ENCODE assay signal across 26 mouse cellular contexts in the genomic region with DNA sequence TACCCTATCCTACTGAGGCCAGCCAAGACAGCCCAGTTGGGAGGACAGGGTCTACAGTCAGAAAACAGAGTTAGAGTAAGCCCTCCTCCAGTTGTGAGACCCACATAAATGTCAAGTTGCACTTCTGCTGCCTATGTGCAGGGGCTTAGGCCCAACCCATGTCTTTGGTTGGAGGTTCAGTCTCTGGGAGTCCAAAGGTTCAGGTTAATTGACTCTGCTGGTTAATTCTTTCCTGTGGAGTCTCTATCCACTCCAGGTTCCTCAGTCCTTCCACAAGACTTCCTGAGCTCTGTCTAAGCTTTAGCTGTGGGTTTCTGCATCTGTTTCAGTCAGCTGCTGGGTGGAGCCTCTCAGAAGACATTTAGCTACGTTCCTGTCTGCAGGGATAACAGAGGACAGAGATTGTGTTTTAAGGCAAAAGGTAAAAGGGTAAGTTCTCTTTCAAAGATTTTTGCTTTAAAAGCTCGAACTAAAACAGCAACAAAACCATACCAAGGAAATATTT. TPM values are rescaled to one million over a fixed set of nuclear protein-coding genes. Genes with fewer than 3 reads are reported as not detected.
DNase-seq lines count a peak whose midpoint lies in the region; ATAC-seq and TF ChIP-seq lines count a peak whose summit lies in the region.
"Had no signal": no experiment of that assay in that cellular context is flagged by ENCODE, and none has a peak within 500 bp of the region (broad histone marks: within the 10 kb centered on the region; RNA-seq: fewer than 3 reads in every experiment).

No protein-coding gene starts in this region.

- no peak overlapping the region for H3K9ac ChIP-seq in kidney, embryonic 14.5 days (ENCODE audit: low read depth, low read length)
- H3K9ac ChIP-seq in kidney, postnatal 0 days (ENCODE audit: low read depth, low read length) = no peak overlapping the region
- H3K9ac ChIP-seq in intestine, postnatal 0 days (ENCODE audit: low read depth, low read length) = no peak overlapping the region
- H3K9ac ChIP-seq: embryonic facial prominence, embryonic 12.5 days; embryonic facial prominence, embryonic 15.5 days; forebrain, postnatal 0 days; heart, embryonic 12.5 days; heart, embryonic 15.5 days; hindbrain, embryonic 13.5 days had no signal

- no peaks in the 10 kb centered on the region for H3K27me3 ChIP-seq in kidney, embryonic 14.5 days (ENCODE audit: control insufficient read depth, insufficient read depth, low read length)
- H3K27me3 ChIP-seq in kidney, postnatal 0 days (ENCODE audit: insufficient read depth, low read length) = no peaks in the 10 kb centered on the region
- H3K27me3 ChIP-seq in intestine, postnatal 0 days (replicated peaks; ENCODE audit: control insufficient read depth, insufficient read depth, low read length) = no peaks in the 10 kb centered on the region
- H3K27me3 ChIP-seq: embryonic facial prominence, embryonic 12.5 days; embryonic facial prominence, embryonic 15.5 days; heart, embryonic 12.5 days; heart, embryonic 15.5 days; hindbrain, embryonic 13.5 days had no signal

- H3K4me2 ChIP-seq in kidney, embryonic 14.5 days (replicated peaks; ENCODE audit: low read depth, low read length) = no peak overlapping the region
- H3K4me2 ChIP-seq in kidney, postnatal 0 days (ENCODE audit: low read length) = no peak overlapping the region
- no peak overlapping the region for H3K4me2 ChIP-seq in intestine, postnatal 0 days (replicated peaks; ENCODE audit: low read depth)
- H3K4me2 ChIP-seq: embryonic facial prominence, embryonic 12.5 days; embryonic facial prominence, embryonic 15.5 days; heart, embryonic 12.5 days; heart, embryonic 15.5 days; hindbrain, embryonic 13.5 days had no signal

- DNase-seq in kidney, postnatal 10 days = no peak
- peak; percentile 66 for DNase-seq in kidney, postnatal 0 days (ENCODE audit: low spot score)
- no peak for DNase-seq in kidney, adult 11 months
- no peak for DNase-seq in right cerebral cortex, postnatal 14 days
- DNase-seq: adrenal gland, adult 2 months; adrenal gland, postnatal 14 days; cerebellum, adult 11 months; cerebellum, adult 2 months; cerebellum, adult 9-11 months; cerebellum, postnatal 25 days; forebrain, postnatal 0 days; gastrocnemius, adult 2 months; gastrocnemius, postnatal 25 days; heart, adult 18-20 months; heart, postnatal 10 days; heart, postnatal 36 days had no signal

- H3K36me3 ChIP-seq in kidney, embryonic 14.5 days (ENCODE audit: control insufficient read depth, insufficient read depth, low read length) = no peaks in the 10 kb centered on the region
- H3K36me3 ChIP-seq in kidney, postnatal 0 days (ENCODE audit: insufficient read depth, low read length) = no peaks in the 10 kb centered on the region
- no peaks in the 10 kb centered on the region for H3K36me3 ChIP-seq in intestine, postnatal 0 days (ENCODE audit: control insufficient read depth, insufficient read depth)
- H3K36me3 ChIP-seq: embryonic facial prominence, embryonic 12.5 days; embryonic facial prominence, embryonic 15.5 days; heart, embryonic 12.5 days; heart, embryonic 15.5 days; hindbrain, embryonic 10.5 days; hindbrain, embryonic 13.5 days had no signal

- ATAC-seq in kidney, embryonic 14.5 days (ENCODE audit: low FRiP score, low TSS enrichment) = peak; percentile 47; the same call in 1 of the 2 replicates
- ATAC-seq in kidney, postnatal 0 days (replicated peaks; ENCODE audit: low FRiP score, low read depth) = no peak
- peak; percentile 64; the same call in 1 of the 2 replicates for ATAC-seq in intestine, postnatal 0 days
- ATAC-seq: CD4-positive, CD25-positive, alpha-beta regulatory T cell, adult 4 months; forebrain, embryonic 14.5 days; forebrain, postnatal 0 days had no signal

- no peak for TF ChIP-seq CTCF in kidney, postnatal 0 days (IDR thresholded peaks at IDR 0.05; ENCODE audit: low read depth)
- TF ChIP-seq CTCF in intestine, postnatal 0 days (IDR thresholded peaks at IDR 0.05; ENCODE audit: low read depth) = no peak

- H3K4me3 ChIP-seq in kidney, embryonic 14.5 days (ENCODE audit: low read length) = no peak overlapping the region
- H3K4me3 ChIP-seq in kidney, postnatal 0 days (replicated peaks; ENCODE audit: low read depth, low read length) = no peak overlapping the region
- no peak overlapping the region for H3K4me3 ChIP-seq in intestine, postnatal 0 days (ENCODE audit: low read depth, low read length)
- H3K4me3 ChIP-seq: embryonic facial prominence, embryonic 12.5 days; embryonic facial prominence, embryonic 15.5 days; gastrocnemius, adult 2 months; heart, embryonic 12.5 days; heart, embryonic 15.5 days; hindbrain, embryonic 10.5 days; hindbrain, embryonic 13.5 days had no signal

- H3K4me1 ChIP-seq in kidney, embryonic 14.5 days (ENCODE audit: control insufficient read depth, insufficient read depth, low read length) = 0 out of 2 replicates have a peak, but pooled peaks cover 3% of the 10 kb centered on the region
- H3K4me1 ChIP-seq in kidney, postnatal 0 days (replicated peaks; ENCODE audit: insufficient read depth, low read length) = no peaks in the 10 kb centered on the region
- 0 out of 2 replicates have a peak, but pooled peaks cover 4% of the 10 kb centered on the region for H3K4me1 ChIP-seq in intestine, postnatal 0 days (replicated peaks; ENCODE audit: control insufficient read depth, insufficient read depth, low read length)
- H3K4me1 ChIP-seq: embryonic facial prominence, embryonic 12.5 days; embryonic facial prominence, embryonic 15.5 days; hindbrain, embryonic 10.5 days; hindbrain, embryonic 13.5 days had no signal

- 24% methylated on average over 2 of the region's 2 CpGs for WGBS in kidney, embryonic 14.5 days
- 30% methylated on average over 2 of the region's 2 CpGs for WGBS in kidney, postnatal 0 days
- 38% methylated on average over 2 of the region's 2 CpGs for WGBS in intestine, postnatal 0 days

- H3K27ac ChIP-seq in kidney, embryonic 14.5 days (ENCODE audit: low read depth, low read length) = no peak overlapping the region; the same call in 1 of the 2 replicates
- H3K27ac ChIP-seq in kidney, postnatal 0 days = no peak overlapping the region
- peak overlapping the region; percentile 35; the same call in 1 of the 2 replicates for H3K27ac ChIP-seq in intestine, postnatal 0 days (ENCODE audit: low read depth, low read length)
- H3K27ac ChIP-seq: embryonic facial prominence, embryonic 12.5 days; embryonic facial prominence, embryonic 15.5 days; gastrocnemius, adult 2 months; heart, embryonic 15.5 days; hindbrain, embryonic 10.5 days; hindbrain, embryonic 13.5 days had no signal

- H3K9me3 ChIP-seq in kidney, embryonic 14.5 days (ENCODE audit: control insufficient read depth, low read length) = no peaks in the 10 kb centered on the region
- no peaks in the 10 kb centered on the region for H3K9me3 ChIP-seq in kidney, postnatal 0 days (replicated peaks; ENCODE audit: low read length)
- no peaks in the 10 kb centered on the region for H3K9me3 ChIP-seq in intestine, postnatal 0 days (ENCODE audit: control insufficient read depth)
- H3K9me3 ChIP-seq: embryonic facial prominence, embryonic 12.5 days; embryonic facial prominence, embryonic 15.5 days; heart, embryonic 12.5 days; heart, embryonic 15.5 days; hindbrain, embryonic 10.5 days; hindbrain, embryonic 13.5 days had no signal

RNA-seq across cellular contexts. Expression of a gene that starts 37.3 kb away (rescaled TPM):
- 60.9 and 88.0 TPM in 2 replicates for polyA plus RNA-seq in kidney, embryonic 14.5 days (2014; fragmentation: Nextera tagmentation; extraction: Ambion mirVana)
- polyA plus RNA-seq in kidney, postnatal 0 days (2015; fragmentation: Nextera tagmentation; extraction: Ambion mirVana) = 50.5 and 54.9 TPM in 2 replicates
- 16.4 and 19.0 TPM in 2 replicates for polyA plus RNA-seq in intestine, postnatal 0 days (2015; fragmentation: Nextera tagmentation; extraction: Ambion mirVana)
